ENCODE assay signal across 9 mouse cellular contexts in genomic region chr17:80095254-80095899, GRCm38 (mm10). TPM values are rescaled to one million over a fixed set of nuclear protein-coding genes. Genes with fewer than 3 reads are reported as not detected.
DNase-seq lines count a peak whose midpoint lies in the region; ATAC-seq lines count a peak whose summit lies in the region.
"Had no signal": no experiment of that assay in that cellular context is flagged by ENCODE, and none has a peak within 500 bp of the region (broad histone marks: within the 10 kb centered on the region; RNA-seq: fewer than 3 reads in every experiment).

No protein-coding gene starts in this region.

- peaks cover 3% of the 10 kb centered on the region; the same call in 1 of the 2 replicates for H3K4me1 ChIP-seq in hindbrain, embryonic 11.5 days (replicated peaks; ENCODE audit: control insufficient read depth, insufficient read depth, low read length)
- peaks cover 8% of the 10 kb centered on the region; the same call in 1 of the 2 replicates for H3K4me1 ChIP-seq in liver, embryonic 12.5 days
- H3K4me1 ChIP-seq in neural tube, embryonic 15.5 days = peaks cover 15% of the 10 kb centered on the region

- no peak overlapping the region for H3K27ac ChIP-seq in hindbrain, embryonic 11.5 days (ENCODE audit: low read depth, low read length)
- no peak overlapping the region for H3K27ac ChIP-seq in liver, embryonic 12.5 days
- H3K27ac ChIP-seq in neural tube, embryonic 15.5 days (replicated peaks) = no peak overlapping the region

- intact Hi-C loops in left cerebral cortex, postnatal 36 days (cut with DNase I) = no loop called here

- ATAC-seq in hindbrain, embryonic 11.5 days (ENCODE audit: low FRiP score) = 0 out of 2 replicates have a peak, but pooled peaks have one; percentile 25
- ATAC-seq in liver, embryonic 12.5 days = no peak
- ATAC-seq in neural tube, embryonic 15.5 days (ENCODE audit: low FRiP score) = 0 out of 2 replicates have a peak, but pooled peaks have one; percentile 38

- H3K4me2 ChIP-seq in hindbrain, embryonic 11.5 days (replicated peaks; ENCODE audit: low read depth, low read length) = no peak overlapping the region
- peak overlapping the region; percentile 43 for H3K4me2 ChIP-seq in liver, embryonic 12.5 days
- H3K4me2 ChIP-seq in neural tube, embryonic 15.5 days = peak overlapping the region; percentile 53

- no peak overlapping the region for H3K4me3 ChIP-seq in hindbrain, embryonic 11.5 days (ENCODE audit: low read depth, low read length)
- H3K4me3 ChIP-seq in liver, embryonic 12.5 days = no peak overlapping the region
- H3K4me3 ChIP-seq in neural tube, embryonic 15.5 days (replicated peaks) = no peak overlapping the region

- no peaks in the 10 kb centered on the region for H3K27me3 ChIP-seq in hindbrain, embryonic 11.5 days (ENCODE audit: control insufficient read depth, insufficient read depth, low read length)
- peaks cover 21% of the 10 kb centered on the region for H3K27me3 ChIP-seq in liver, embryonic 12.5 days (replicated peaks)
- H3K27me3 ChIP-seq in neural tube, embryonic 15.5 days (replicated peaks) = no peaks in the 10 kb centered on the region

- no peak overlapping the region for H3K9ac ChIP-seq in hindbrain, embryonic 11.5 days (ENCODE audit: low read depth, low read length)
- H3K9ac ChIP-seq in liver, embryonic 12.5 days = no peak overlapping the region
- no peak overlapping the region for H3K9ac ChIP-seq in neural tube, embryonic 15.5 days (replicated peaks)

- 86% methylated on average over 9 of the region's 9 CpGs for WGBS in hindbrain, embryonic 11.5 days
- WGBS in liver, embryonic 12.5 days (ENCODE audit: insufficient replicate concordance) = 68% methylated on average over 9 of the region's 9 CpGs
- 82% methylated on average over 9 of the region's 9 CpGs for WGBS in neural tube, embryonic 15.5 days

- peak; percentile 17 for DNase-seq in kidney, adult 11 months
- no peak for DNase-seq in kidney, postnatal 14 days
- no peak for DNase-seq in hindbrain, embryonic 11.5 days (ENCODE audit: low spot score)
- no peak for DNase-seq in cerebellum, adult 8-10 months
- no peak for DNase-seq in spleen, postnatal 4 days (ENCODE audit: low spot score in 2 of 2)
- DNase-seq in left cerebral cortex, postnatal 36 days (ENCODE audit: low spot score in 2 of 2) = no peak

- no peaks in the 10 kb centered on the region for H3K36me3 ChIP-seq in hindbrain, embryonic 11.5 days (ENCODE audit: control insufficient read depth, insufficient read depth, low read length)
- no peaks in the 10 kb centered on the region for H3K36me3 ChIP-seq in liver, embryonic 12.5 days
- H3K36me3 ChIP-seq in neural tube, embryonic 15.5 days = no peaks in the 10 kb centered on the region
- H3K36me3 ChIP-seq: G1E had no signal

- no peaks in the 10 kb centered on the region for H3K9me3 ChIP-seq in hindbrain, embryonic 11.5 days (ENCODE audit: control insufficient read depth, low read length)
- H3K9me3 ChIP-seq in liver, embryonic 12.5 days (replicated peaks) = no peaks in the 10 kb centered on the region
- no peaks in the 10 kb centered on the region for H3K9me3 ChIP-seq in neural tube, embryonic 15.5 days (replicated peaks)
- H3K9me3 ChIP-seq: G1E had no signal

RNA-seq across cellular contexts. Expression of gene Galm, which starts 31.9 kb away (rescaled TPM):
- 7.8 and 9.1 TPM in 2 replicates for polyA plus RNA-seq in hindbrain, embryonic 11.5 days (2014; fragmentation: Nextera tagmentation; extraction: Ambion mirVana)
- polyA plus RNA-seq in liver, embryonic 12.5 days (2016; fragmentation: Nextera tagmentation; extraction: Ambion mirVana) = 14.6 and 15.2 TPM in 2 replicates
- 1.9 and 4.0 TPM in 2 replicates for polyA plus RNA-seq in neural tube, embryonic 15.5 days (2015; fragmentation: Nextera tagmentation; extraction: Ambion mirVana)
- total RNA-seq in left cerebral cortex, postnatal 36 days (2021) = 1 to 10 TPM; 2.6 to 2.7 TPM
- total RNA-seq: G1E had no signal
- polyA plus RNA-seq: G1E had no signal

RNA-seq across cellular contexts. Expression of gene Hnrnpll, which starts 33.2 kb away (rescaled TPM):
- polyA plus RNA-seq in hindbrain, embryonic 11.5 days (2014; fragmentation: Nextera tagmentation; extraction: Ambion mirVana) = 123 and 132 TPM in 2 replicates
- polyA plus RNA-seq in liver, embryonic 12.5 days (2016; fragmentation: Nextera tagmentation; extraction: Ambion mirVana) = 50.2 and 52.5 TPM in 2 replicates
- 55.8 and 56.0 TPM in 2 replicates for polyA plus RNA-seq in neural tube, embryonic 15.5 days (2015; fragmentation: Nextera tagmentation; extraction: Ambion mirVana)
- 10 to 100 TPM; 51.4 to 58.4 TPM for total RNA-seq in left cerebral cortex, postnatal 36 days (2021)
